21 mouse cellular contexts compared by ENCODE assay signal in the genomic region with DNA sequence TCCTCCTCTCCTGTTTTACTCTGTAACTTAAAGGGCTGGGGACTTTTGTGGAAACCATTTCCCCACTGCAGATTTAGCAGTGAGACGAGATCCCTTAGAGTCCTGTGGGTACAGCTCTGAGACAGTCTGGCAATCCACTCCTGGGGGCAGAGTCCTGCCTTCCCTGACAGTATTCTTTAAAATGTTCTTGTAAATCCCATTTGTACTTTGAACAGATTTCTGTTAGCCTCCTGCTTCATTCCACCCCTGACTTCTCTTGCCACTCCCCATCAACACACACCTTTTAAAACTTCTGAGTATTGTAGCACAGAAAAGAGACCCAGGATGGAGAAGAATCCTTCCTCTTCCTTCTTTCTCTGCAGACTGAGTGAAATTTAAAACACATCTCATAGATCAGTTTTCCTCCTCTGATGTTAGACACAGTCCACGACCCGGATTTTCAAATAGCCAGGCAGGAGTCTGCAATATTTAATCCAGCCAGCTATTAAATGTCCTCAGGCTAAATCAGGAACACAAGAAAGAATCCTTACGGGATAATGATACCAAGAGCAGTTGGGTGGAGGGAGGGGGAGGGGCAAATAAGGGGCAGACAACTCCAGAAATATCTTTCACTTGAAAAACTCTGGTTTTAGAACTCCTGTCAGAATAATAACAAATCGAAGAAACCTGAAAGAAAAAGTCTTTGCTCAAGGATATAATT. TPM values are rescaled to one million over a fixed set of nuclear protein-coding genes. Genes with fewer than 3 reads are reported as not detected.
DNase-seq lines count a peak whose midpoint lies in the region; ATAC-seq lines count a peak whose summit lies in the region.
"Had no signal": no experiment of that assay in that cellular context is flagged by ENCODE, and none has a peak within 500 bp of the region (broad histone marks: within the 10 kb centered on the region; RNA-seq: fewer than 3 reads in every experiment).

No protein-coding gene starts in this region.

- 11% methylated on average over 5 of the region's 5 CpGs for WGBS in heart, embryonic 13.5 days
- 1% methylated on average over 5 of the region's 5 CpGs for WGBS in limb, embryonic 10.5 days

- peaks cover 94% of the 10 kb centered on the region for H3K27me3 ChIP-seq in heart, embryonic 13.5 days (replicated peaks)
- H3K27me3 ChIP-seq in limb, embryonic 10.5 days (ENCODE audit: low read depth, poor library complexity, severe bottlenecking) = 0 out of 2 replicates have a peak, but pooled peaks cover 5% of the 10 kb centered on the region

- no peak overlapping the region for H3K9ac ChIP-seq in heart, embryonic 13.5 days
- H3K9ac ChIP-seq: heart, embryonic 15.5 days; hindbrain, embryonic 15.5 days; liver, postnatal 0 days had no signal

- no peak for DNase-seq in heart, adult 18-20 months
- peak; percentile 33 for DNase-seq in retina, postnatal 1 day
- no peak for DNase-seq in retina, embryonic 14.5 days (ENCODE audit: low spot score)
- peak; percentile 41 for DNase-seq in limb, embryonic 10.5 days (ENCODE audit: low spot score)
- DNase-seq in layer of hippocampus, postnatal 25 days (ENCODE audit: extremely low spot score in 1 of 2, low spot score in 1 of 2) = no peak
- DNase-seq in adrenal gland, adult (ENCODE audit: inconsistent age in 2 of 2, low spot score in 1 of 2) = no peak
- DNase-seq: cerebellum, adult 9-10 months; kidney, adult 18-20 months; kidney, postnatal 36 days; layer of hippocampus, postnatal 36 days; left cerebral cortex, postnatal 4 days; liver, postnatal 0 days; thymus, adult 2 months had no signal

- H3K4me1 ChIP-seq in heart, embryonic 13.5 days = peaks cover 30% of the 10 kb centered on the region
- peaks cover 81% of the 10 kb centered on the region for H3K4me1 ChIP-seq in limb, embryonic 10.5 days

- H3K9me3 ChIP-seq in heart, embryonic 13.5 days = no peaks in the 10 kb centered on the region
- no peaks in the 10 kb centered on the region for H3K9me3 ChIP-seq in limb, embryonic 10.5 days (replicated peaks)
- H3K9me3 ChIP-seq: heart, embryonic 15.5 days; hindbrain, embryonic 15.5 days had no signal

- H3K4me3 ChIP-seq in heart, embryonic 13.5 days = no peak overlapping the region; the same call in 1 of the 2 replicates
- peak overlapping the region; percentile 54 for H3K4me3 ChIP-seq in limb, embryonic 10.5 days
- H3K4me3 ChIP-seq: hindbrain, embryonic 15.5 days had no signal

- ATAC-seq in heart, embryonic 13.5 days (ENCODE audit: extremely low read depth, insufficient number of reproducible peaks, low FRiP score, low TSS enrichment) = no peak
- ATAC-seq: liver, postnatal 0 days had no signal

- H3K36me3 ChIP-seq in heart, embryonic 13.5 days = no peaks in the 10 kb centered on the region
- peaks cover 10% of the 10 kb centered on the region for H3K36me3 ChIP-seq in limb, embryonic 10.5 days
- H3K36me3 ChIP-seq: heart, embryonic 15.5 days; hindbrain, embryonic 15.5 days had no signal

- no peak overlapping the region for H3K27ac ChIP-seq in heart, embryonic 13.5 days (replicated peaks)
- peak overlapping the region; percentile 83 for H3K27ac ChIP-seq in limb, embryonic 10.5 days
- H3K27ac ChIP-seq: heart, embryonic 15.5 days; hindbrain, embryonic 15.5 days had no signal

- peak overlapping the region; percentile 72 for H3K4me2 ChIP-seq in heart, embryonic 13.5 days

RNA-seq across cellular contexts. Expression of gene Twist1, which starts 8.3 kb away (rescaled TPM):
- 4.4 and 4.7 TPM in 2 replicates for polyA plus RNA-seq in heart, embryonic 13.5 days (2015; fragmentation: Nextera tagmentation; extraction: Ambion mirVana)
- total RNA-seq in heart, adult 18-20 months (2021) = 1 to 10 TPM; 1.3 to 2.3 TPM
- 31.0 and 33.4 TPM in 2 replicates for polyA plus RNA-seq in limb, embryonic 10.5 days (2016; fragmentation: Nextera tagmentation; extraction: Ambion mirVana)
- total RNA-seq in layer of hippocampus, postnatal 25 days (2021) = 1 to 10 TPM; 2.0 to 2.3 TPM
- total RNA-seq: MEL had no signal

RNA-seq across cellular contexts. Expression of gene Ferd3l, which starts 37.6 kb away (rescaled TPM):
- polyA plus RNA-seq in heart, embryonic 13.5 days (2015; fragmentation: Nextera tagmentation; extraction: Ambion mirVana) = not detected in 2 replicates
- total RNA-seq in heart, adult 18-20 months (2021) = not detected
- not detected in 2 replicates for polyA plus RNA-seq in limb, embryonic 10.5 days (2016; fragmentation: Nextera tagmentation; extraction: Ambion mirVana)
- total RNA-seq in layer of hippocampus, postnatal 25 days (2021) = not detected
- total RNA-seq: adrenal gland, postnatal 25 days; gastrocnemius, adult 2 months; layer of hippocampus, postnatal 36 days; left cerebral cortex, postnatal 4 days; MEL had no signal
- polyA plus RNA-seq: forebrain, embryonic 16.5 days; heart, embryonic 15.5 days; liver, postnatal 0 days; stomach, embryonic 14.5 days; thymus, adult 2 months had no signal

Comparison
In these comparisons a context has a peak if more than half of its experiments do, and no peak if none do; other contexts are left out.
1. DNase-seq: peak in retina, postnatal 1 day (single experiment) and limb, embryonic 10.5 days (single experiment); none in heart, adult 18-20 months (0 of 2), retina, embryonic 14.5 days (single experiment), layer of hippocampus, postnatal 25 days (0 of 2) and adrenal gland, adult (0 of 2).